Mouse (Mus musculus): ENCODE measurements around the gene Zfhx3.

Zfhx3 gene

DNA sequence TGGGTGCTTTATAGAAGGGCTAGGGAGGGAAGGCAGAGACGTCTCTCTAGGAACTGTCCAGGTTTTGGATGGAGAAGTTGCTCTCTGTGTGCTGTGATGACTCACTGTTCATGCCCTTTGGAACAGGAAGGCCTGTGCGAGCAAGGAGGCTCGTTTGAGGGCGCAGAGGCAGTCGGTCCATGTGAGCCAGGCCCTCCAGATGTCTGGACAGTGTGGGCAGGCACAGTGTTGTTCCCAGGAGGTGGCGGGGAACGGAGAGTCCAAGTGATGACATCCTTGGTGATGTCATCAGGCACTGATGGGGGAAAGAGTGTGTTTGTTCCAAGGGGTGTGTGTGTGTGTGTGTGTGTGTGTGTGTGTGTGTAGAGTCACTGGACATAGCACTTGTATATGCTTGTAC lies 800.8 kb downstream of the Zfhx3 start:
- no peak for DNase-seq (ENCODE audit: low read depth, low spot score)

DNA sequence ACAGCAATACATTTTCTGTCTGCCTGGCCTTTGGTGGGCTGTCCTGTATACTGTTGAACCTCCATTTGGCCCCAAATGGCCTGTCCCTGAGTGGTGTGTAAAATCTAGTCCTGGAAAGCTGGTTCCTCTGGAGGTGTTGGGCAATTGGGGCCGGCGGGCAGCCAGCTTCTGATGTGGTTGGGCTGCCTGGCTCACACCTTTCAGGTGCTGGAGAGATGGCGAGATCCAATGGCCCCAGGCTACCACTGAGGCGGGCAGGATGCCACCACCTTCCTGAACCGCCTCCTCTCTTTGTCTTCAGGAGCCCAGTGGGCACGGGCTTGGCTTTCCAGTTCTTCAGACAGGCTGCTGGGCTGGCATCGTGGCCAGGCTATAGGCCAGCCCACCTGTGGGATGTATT lies 803.1 kb downstream of the Zfhx3 start:
- no peak for DNase-seq (ENCODE audit: low read depth, low spot score)

DNA sequence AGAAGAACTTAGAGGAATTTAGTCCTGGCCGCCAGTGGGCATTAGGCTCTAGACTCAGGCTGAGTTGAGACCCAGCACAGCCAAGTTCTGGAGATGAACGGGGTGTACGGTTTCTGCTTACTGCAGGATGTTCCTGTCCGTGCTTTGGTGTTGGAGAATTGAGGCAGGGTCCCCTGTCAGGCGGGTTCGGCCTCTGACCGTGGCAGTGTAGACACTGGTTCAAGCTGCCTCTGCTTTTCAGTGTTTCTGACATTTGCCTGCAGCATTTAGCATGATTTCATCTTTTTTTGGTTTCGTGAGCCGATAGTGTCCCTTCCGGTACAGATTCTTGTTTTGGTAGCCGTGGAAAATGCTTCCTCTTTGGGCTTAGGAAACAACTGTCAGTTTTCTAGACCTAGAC lies 805.7 kb downstream of the Zfhx3 start:
- DNase-seq (ENCODE audit: low read depth, low spot score): no peak

- DNase-seq (ENCODE audit: low read depth, low spot score): no peak
Observed at GRCm38 (mm10) chr8:108748851-108749376, 806.5 kb downstream of the Zfhx3 start.

GRCm38 (mm10) chr8:108750806-108751205 lies 808.4 kb downstream of the Zfhx3 start:
- no peak for DNase-seq (ENCODE audit: low read depth, low spot score)

- no peak for DNase-seq (ENCODE audit: low read depth, low spot score)
Observed at GRCm38 (mm10) chr8:108754556-108754955, 812.1 kb downstream of the Zfhx3 start.

GRCm38 (mm10) chr8:108755400-108756325 lies 813.2 kb downstream of the Zfhx3 start:
- no peak for DNase-seq (ENCODE audit: low read depth, low spot score)

GRCm38 (mm10) chr8:108759511-108760330 lies 817.3 kb downstream of the Zfhx3 start:
- DNase-seq (ENCODE audit: low read depth, low spot score): peak; percentile 45

DNA sequence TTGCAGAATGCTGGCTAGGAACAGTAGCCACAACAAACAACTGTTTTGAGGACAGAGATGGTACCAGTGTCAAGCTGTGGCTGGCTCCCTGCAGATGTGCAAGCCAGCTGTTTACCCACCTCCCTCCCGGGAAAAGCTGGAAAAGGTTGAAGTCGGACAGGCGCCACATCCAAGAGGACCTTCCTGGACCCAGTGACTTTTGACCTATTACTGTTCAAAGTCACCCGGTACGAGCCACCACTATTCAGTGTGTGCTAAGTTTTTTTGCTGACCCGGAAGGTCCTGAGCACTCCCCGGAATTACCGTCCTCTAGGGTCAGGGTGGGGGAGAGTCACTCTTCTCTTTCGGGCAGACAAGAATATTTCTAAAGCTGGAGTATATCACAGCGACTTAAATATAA lies 818.3 kb downstream of the Zfhx3 start:
- no peak for DNase-seq (ENCODE audit: low read depth, low spot score)

- no peak for DNase-seq (ENCODE audit: low read depth, low spot score)
Observed at GRCm38 (mm10) chr8:108762567-108762966, 820.1 kb downstream of the Zfhx3 start.

DNA sequence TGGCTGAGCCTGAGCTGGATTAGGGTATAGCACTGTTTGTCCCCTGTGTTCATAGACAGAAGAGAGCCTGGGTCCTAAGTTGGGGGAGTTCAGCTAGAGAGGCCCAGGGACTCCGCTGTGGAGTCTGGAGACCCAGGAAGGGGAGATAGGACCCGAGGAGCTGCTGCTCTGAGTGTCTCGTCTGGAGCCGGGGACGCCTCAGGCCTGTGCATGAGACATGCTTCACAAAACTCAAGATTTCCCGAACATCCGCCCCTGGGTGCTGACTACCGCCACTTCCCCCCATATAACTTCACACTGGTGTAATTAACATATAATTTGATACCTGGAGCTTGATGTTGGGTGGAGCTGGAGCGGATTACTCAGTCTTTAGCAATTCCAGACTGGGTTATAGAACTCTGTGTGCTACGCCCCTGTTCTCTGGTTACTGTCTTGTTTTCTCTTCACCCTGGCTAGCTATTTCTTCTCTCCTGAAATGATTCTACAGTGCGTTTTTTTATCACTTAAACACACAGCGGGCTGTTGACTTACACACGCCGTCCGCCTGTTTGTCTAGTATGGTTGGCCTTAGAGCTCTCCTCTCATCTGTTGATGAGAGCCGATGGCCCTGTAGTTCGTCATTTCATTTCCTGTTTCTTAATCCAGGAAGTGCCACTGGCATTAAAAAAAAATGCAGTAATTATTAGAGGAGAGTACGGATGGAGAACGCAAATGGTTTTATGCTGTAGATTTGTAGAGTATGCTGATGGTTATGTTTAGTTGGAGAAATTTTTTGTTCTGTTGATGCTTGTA lies 822.2 kb downstream of the Zfhx3 start:
- no peak for DNase-seq (ENCODE audit: low read depth, low spot score)

- no peak for DNase-seq (ENCODE audit: low read depth, low spot score)
Observed at GRCm38 (mm10) chr8:108766102-108766501, 823.7 kb downstream of the Zfhx3 start.

DNA sequence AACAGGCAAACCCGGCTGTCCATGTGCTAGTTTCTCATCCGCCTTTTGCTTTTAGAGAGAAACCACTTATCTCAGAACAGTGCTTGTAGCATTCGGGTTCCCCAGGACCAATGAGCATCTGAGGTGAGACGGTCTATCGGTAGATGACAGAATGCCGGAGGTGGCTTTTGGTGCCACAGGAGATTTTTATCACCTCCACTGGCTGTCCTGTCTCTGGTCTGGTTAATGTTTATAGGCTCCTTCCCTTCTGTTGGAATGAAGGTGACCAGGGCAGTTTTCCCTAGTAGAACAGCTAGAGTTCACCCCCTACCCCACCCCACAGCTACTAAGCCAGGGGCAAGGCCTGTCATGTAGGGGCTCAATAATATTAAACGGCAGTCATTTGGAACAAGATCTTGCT lies 825.6 kb downstream of the Zfhx3 start:
- DNase-seq (ENCODE audit: low read depth, low spot score): no peak

- no peak for DNase-seq (ENCODE audit: low read depth, low spot score)
Observed at GRCm38 (mm10) chr8:108770334-108770733, 827.9 kb downstream of the Zfhx3 start.

DNA sequence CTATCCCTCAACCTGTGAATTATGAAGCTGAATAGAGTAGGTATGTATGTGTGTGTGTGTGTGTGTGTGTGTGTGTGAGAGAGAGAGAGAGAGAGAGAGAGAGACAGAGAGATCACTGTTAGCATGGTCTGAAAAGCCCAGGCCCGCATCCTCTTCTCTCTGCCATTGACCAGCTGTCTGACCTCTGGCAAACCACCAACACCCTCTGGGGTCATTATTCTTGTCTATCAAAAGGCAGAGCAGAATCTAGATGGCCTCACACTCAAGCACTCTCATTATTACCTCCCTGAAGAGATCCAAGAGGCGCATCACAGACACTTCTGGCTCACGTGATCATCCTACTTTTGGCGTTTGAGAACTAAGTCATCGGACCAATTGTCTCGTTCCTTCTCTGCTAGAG lies 831.0 kb downstream of the Zfhx3 start:
- DNase-seq (ENCODE audit: low read depth, low spot score): no peak

DNA sequence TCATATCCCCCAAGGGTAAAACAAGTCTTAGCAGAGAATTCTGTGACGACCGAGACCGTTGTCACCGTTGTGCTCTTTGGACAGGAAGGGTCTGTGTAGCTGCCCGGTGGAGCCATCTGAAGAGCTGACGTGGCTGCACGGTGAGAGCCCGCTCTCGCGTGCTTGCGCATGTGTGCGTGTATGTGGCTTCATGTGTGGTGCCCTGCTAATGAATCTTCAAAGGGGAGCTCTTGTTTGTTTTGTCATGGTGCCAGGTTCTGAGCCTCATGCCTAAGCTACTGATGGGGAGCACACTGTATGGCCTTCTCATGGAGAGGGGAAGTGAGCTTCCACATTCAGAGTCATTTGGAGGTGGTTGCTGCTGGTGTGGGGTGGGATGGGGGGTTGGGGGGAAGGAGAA lies 835.6 kb downstream of the Zfhx3 start:
- DNase-seq (ENCODE audit: low read depth, low spot score): no peak

DNA sequence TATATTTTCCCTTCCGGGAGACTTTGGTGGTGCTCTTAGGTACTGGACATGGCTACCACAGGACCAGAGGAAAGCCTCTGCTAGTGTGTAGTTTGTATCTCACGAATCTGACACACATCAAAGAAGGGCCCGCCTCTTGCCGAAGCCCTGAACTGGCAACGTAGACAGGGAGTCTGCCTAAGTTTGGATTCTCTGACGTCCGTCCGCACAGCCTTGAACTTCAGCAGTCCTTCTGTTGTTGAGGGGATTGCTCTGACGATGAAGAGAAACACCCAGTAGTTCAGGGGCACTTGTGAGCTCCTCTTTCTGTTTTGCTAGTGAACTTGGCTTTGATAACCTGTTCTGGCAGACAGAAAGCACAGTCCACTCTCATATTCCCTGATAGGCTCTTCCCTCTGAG lies 836.1 kb downstream of the Zfhx3 start:
- no peak for DNase-seq (ENCODE audit: low read depth, low spot score)

DNA sequence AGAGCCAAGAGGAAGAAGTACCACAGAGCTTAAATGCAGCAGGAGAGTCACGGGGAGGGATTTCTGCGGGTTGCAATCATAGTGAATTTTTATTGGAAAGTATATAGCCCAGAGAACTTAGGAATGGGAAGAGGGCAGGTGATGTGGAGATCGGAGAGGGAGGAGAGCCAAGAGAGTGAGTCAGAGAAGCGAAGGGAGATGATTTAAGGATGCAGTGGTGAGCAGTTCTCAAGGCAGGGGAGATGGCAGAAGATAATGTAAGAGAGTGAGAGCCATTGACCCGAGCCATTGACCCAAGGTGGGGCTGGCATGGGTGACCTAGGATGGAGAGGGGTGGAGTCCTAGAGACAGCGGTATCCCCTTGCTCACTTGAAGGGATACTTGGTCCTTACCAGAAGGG lies 838.3 kb downstream of the Zfhx3 start:
- DNase-seq (ENCODE audit: low read depth, low spot score): no peak

GRCm38 (mm10) chr8:108781192-108781591 lies 838.7 kb downstream of the Zfhx3 start:
- no peak for DNase-seq (ENCODE audit: low read depth, low spot score)

DNA sequence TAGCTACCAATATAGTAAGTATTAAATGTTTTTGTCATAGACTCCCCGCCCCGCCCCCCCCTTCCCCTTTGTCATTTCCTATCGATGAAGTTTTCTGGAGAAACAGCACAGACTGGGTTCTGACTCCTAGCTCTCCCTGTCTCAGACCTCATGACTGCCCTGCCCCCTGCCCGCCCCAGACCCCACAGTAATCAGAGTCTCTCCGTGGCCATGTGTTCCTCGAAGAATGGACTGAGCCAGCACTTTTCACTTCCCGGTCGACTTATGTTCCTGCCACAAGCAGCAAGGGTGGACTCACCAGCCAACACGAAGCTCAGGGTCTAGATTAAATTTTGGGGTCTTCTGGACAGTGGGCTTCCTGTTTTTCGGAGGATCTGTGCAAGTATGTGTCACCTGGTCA lies 840.7 kb downstream of the Zfhx3 start:
- no peak for DNase-seq (ENCODE audit: low read depth, low spot score)

DNA sequence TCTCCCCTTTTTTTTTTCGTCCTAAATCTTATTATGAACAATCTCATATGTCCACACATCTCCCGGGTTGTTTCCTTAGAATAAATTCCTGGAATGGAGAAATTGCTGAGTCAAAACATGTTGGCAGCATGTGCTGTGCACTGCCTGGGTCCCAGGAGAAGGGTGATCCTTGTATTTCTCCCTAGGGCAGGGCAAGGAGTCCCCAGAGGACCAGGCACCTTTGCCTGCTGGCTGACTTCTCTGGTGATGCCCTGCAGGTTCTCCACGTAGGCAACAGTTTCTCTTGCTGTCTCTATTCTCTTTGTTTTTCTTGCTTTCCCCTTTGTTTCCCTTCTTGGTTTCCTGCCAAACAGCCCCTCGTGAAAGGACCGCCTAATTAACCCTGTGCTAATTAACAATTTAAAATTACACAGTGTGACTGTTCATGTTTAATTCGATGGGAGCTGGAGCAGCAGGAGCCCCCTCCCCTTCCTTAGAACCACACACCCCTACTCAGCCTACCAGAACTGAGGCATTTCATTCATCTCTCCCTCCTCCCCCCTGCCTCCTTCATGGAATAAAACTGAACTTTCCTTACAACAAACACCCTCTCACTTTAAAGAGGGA lies 845.8 kb downstream of the Zfhx3 start:
- no peak for DNase-seq (ENCODE audit: low read depth, low spot score)
